Comparison of ENCODE assay signal across 7 mouse cellular contexts in genomic region chr15:89122649-89123366, GRCm38 (mm10). TPM values are rescaled to one million over a fixed set of nuclear protein-coding genes. Genes with fewer than 3 reads are reported as not detected.
DNase-seq lines count a peak whose midpoint lies in the region; ATAC-seq and TF ChIP-seq lines count a peak whose summit lies in the region.

Gene Tubgcp6, minus strand, starts transcription at chr15:89123112.

- ATAC-seq in intestine, postnatal 0 days = peak; percentile 89
- peak; percentile 78 for ATAC-seq in midbrain, embryonic 12.5 days (ENCODE audit: low FRiP score, low read depth)

- H3K27ac ChIP-seq in intestine, postnatal 0 days (ENCODE audit: low read depth, low read length) = peak within 1 kb of the TSS; percentile 31
- H3K27ac ChIP-seq in midbrain, embryonic 12.5 days (replicated peaks) = peak within 1 kb of the TSS; percentile 78
- peak within 1 kb of the TSS; percentile 17; the same call in 1 of the 2 replicates for H3K27ac ChIP-seq in small intestine, adult 2 months (ENCODE audit: insufficient read depth, low read depth, low read length)

- intact Hi-C loops in left cerebral cortex, postnatal 4 days (cut with DNase I) = loop anchor here (10.0 kb wide), 1 partner anchor 82 kb away; no protein-coding TSS in a partner anchor

- H3K36me3 ChIP-seq in intestine, postnatal 0 days (ENCODE audit: control insufficient read depth, insufficient read depth) = peaks cover 12% of the 10 kb centered on the region; the same call in 1 of the 2 replicates
- peaks cover 24% of the 10 kb centered on the region for H3K36me3 ChIP-seq in midbrain, embryonic 12.5 days
- H3K36me3 ChIP-seq in small intestine, adult 2 months (ENCODE audit: control insufficient read depth, insufficient read depth, low read length) = peaks cover 5% of the 10 kb centered on the region; the same call in 1 of the 2 replicates

- H3K4me2 ChIP-seq in intestine, postnatal 0 days (replicated peaks; ENCODE audit: low read depth) = peak within 1 kb of the TSS; percentile 84
- peak within 1 kb of the TSS; percentile 98 for H3K4me2 ChIP-seq in midbrain, embryonic 12.5 days (replicated peaks)

- H3K4me3 ChIP-seq in intestine, postnatal 0 days (ENCODE audit: low read depth, low read length) = peak within 1 kb of the TSS; percentile 68
- H3K4me3 ChIP-seq in midbrain, embryonic 12.5 days = peak within 1 kb of the TSS; percentile 90
- H3K4me3 ChIP-seq in small intestine, adult 2 months (ENCODE audit: low read depth, low read length) = peak within 1 kb of the TSS; percentile 96

- peak; percentile 91 for DNase-seq in adrenal gland, adult 8-10 months
- peak; percentile 93 for DNase-seq in embryo, embryonic 9.5 days (ENCODE audit: extremely low spot score)
- DNase-seq in gonadal fat pad, adult 2 months (ENCODE audit: low read depth) = no peak
- peak; percentile 95 for DNase-seq in left cerebral cortex, postnatal 4 days

- H3K27me3 ChIP-seq in intestine, postnatal 0 days (replicated peaks; ENCODE audit: control insufficient read depth, insufficient read depth, low read length) = no peaks in the 10 kb centered on the region
- H3K27me3 ChIP-seq in midbrain, embryonic 12.5 days = no peaks in the 10 kb centered on the region
- no peaks in the 10 kb centered on the region for H3K27me3 ChIP-seq in small intestine, adult 2 months (ENCODE audit: control insufficient read depth, insufficient read depth, low read length)

- peak within 1 kb of the TSS; percentile 64 for H3K9ac ChIP-seq in intestine, postnatal 0 days (ENCODE audit: low read depth, low read length)
- peak within 1 kb of the TSS; percentile 87 for H3K9ac ChIP-seq in midbrain, embryonic 12.5 days (replicated peaks)

- under 1% methylated on average over 47 of the region's 47 CpGs for WGBS in intestine, postnatal 0 days
- under 1% methylated on average over 47 of the region's 47 CpGs for WGBS in midbrain, embryonic 12.5 days
- under 1% methylated on average over 47 of the region's 47 CpGs for WGBS in small intestine, adult 2 months

- 0 out of 2 replicates have a peak, but pooled peaks have one; percentile 17 for TF ChIP-seq CTCF in intestine, postnatal 0 days (IDR thresholded peaks at IDR 0.05; ENCODE audit: low read depth)
- no peak for TF ChIP-seq CTCF in small intestine, adult 2 months (IDR thresholded peaks at IDR 0.05; ENCODE audit: extremely low read depth, insufficient read length, insufficient replicate concordance, low read depth, low read length)

- peak; percentile 36; the same call in 1 of the 2 replicates for TF ChIP-seq POLR2A in small intestine, adult 2 months (IDR thresholded peaks at IDR 0.05; ENCODE audit: low read depth, low read length)

- H3K4me1 ChIP-seq in intestine, postnatal 0 days (replicated peaks; ENCODE audit: control insufficient read depth, insufficient read depth, low read length) = peaks cover 5% of the 10 kb centered on the region; the same call in 1 of the 2 replicates
- H3K4me1 ChIP-seq in midbrain, embryonic 12.5 days = peaks cover 45% of the 10 kb centered on the region
- peaks cover 16% of the 10 kb centered on the region for H3K4me1 ChIP-seq in small intestine, adult 2 months (ENCODE audit: control insufficient read depth, insufficient read depth, insufficient read length, low read length)

- H3K9me3 ChIP-seq in intestine, postnatal 0 days (ENCODE audit: control insufficient read depth) = no peaks in the 10 kb centered on the region
- no peaks in the 10 kb centered on the region for H3K9me3 ChIP-seq in midbrain, embryonic 12.5 days

RNA-seq across cellular contexts. Expression of gene Tubgcp6, which starts in this region (rescaled TPM):
- total RNA-seq in adrenal gland, adult 8-10 months (2022) = 10 to 100 TPM; 16.0 to 24.6 (median 20.3) TPM
- 71.9 and 87.7 TPM in 2 replicates for polyA plus RNA-seq in gonadal fat pad, adult 2 months (2012; rRNA removed)
- polyA plus RNA-seq in intestine, postnatal 0 days (2015; fragmentation: Nextera tagmentation; extraction: Ambion mirVana) = 3.6 and 4.2 TPM in 2 replicates
- 10 to 100 TPM; 36.9 to 42.1 TPM for total RNA-seq in left cerebral cortex, postnatal 4 days (2021)
- polyA plus RNA-seq in midbrain, embryonic 12.5 days (2016; fragmentation: Nextera tagmentation; extraction: Ambion mirVana) = 25.0 and 25.1 TPM in 2 replicates
- polyA plus RNA-seq in small intestine, adult 2 months (2012; rRNA removed) = 21.6 and 29.0 TPM in 2 replicates

Comparison
In these comparisons a context has a peak if more than half of its experiments do, and no peak if none do; other contexts are left out.
1. H3K27ac ChIP-seq: peak in every context shown above with its lines; median percentile 78 in midbrain, embryonic 12.5 days; 31 in intestine, postnatal 0 days; 17 in small intestine, adult 2 months.